Mouse (Mus musculus): ENCODE measurements around the gene Med7. TPM values are rescaled to one million over a fixed set of nuclear protein-coding genes. Genes with fewer than 3 reads are reported as not detected.

The Med7 gene
- polyA plus RNA-seq, 1 experiment, result 121 TPM

- Histone ChIP-seq H3K9me3 (peaks cover 4% of the 10 kb centered on the region; the same call in 1 of the 2 replicates), H3K27me3 (replicated peaks) (no peaks in the 10 kb centered on the region), H3K4me1 (no peaks in the 10 kb centered on the region; the same call in 1 of the 2 replicates), H3K4me3 (replicated peaks) (no peak overlapping the region), H3K36me3 (replicated peaks; ENCODE audit: low read length) (peaks cover 89% of the 10 kb centered on the region)
- TF ChIP-seq FLI1 (IDR thresholded peaks at IDR 0.05; ENCODE audit: low read length) (no peak), GATA1 (IDR thresholded peaks at IDR 0.05; ENCODE audit: borderline replicate concordance, low read length) (no peak)
These were observed 37.5 kb downstream of the Med7 start for GRCm38 (mm10) chr11:46474220-46474619.

DNA sequence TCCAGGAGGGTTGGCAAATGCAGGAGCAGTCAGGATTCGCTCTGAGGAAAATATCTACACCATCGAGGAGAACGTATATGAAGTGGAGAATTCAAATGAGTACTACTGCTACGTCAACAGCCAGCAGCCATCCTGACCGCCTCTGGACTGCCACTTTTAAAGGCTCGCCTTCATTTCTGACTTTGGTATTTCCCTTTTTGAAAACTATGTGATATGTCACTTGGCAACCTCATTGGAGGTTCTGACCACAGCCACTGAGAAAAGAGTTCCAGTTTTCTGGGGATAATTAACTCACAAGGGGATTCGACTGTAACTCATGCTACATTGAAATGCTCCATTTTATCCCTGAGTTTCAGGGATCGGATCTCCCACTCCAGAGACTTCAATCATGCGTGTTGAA, 42.6 kb downstream of the Med7 start:
- H3K4me1 ChIP-seq, result peaks cover 21% of the 10 kb centered on the region
- peaks cover 4% of the 10 kb centered on the region for H3K9me3 ChIP-seq
- no peaks in the 10 kb centered on the region for H3K27me3 ChIP-seq (replicated peaks)
- peaks cover 79% of the 10 kb centered on the region for H3K36me3 ChIP-seq (replicated peaks; ENCODE audit: low read length)
- no peak for TF ChIP-seq GATA1 (IDR thresholded peaks at IDR 0.05; ENCODE audit: borderline replicate concordance, low read length)
- TF ChIP-seq FLI1 (IDR thresholded peaks at IDR 0.05; ENCODE audit: low read length), result no peak
- H3K4me3 ChIP-seq (replicated peaks), result no peak overlapping the region

DNA sequence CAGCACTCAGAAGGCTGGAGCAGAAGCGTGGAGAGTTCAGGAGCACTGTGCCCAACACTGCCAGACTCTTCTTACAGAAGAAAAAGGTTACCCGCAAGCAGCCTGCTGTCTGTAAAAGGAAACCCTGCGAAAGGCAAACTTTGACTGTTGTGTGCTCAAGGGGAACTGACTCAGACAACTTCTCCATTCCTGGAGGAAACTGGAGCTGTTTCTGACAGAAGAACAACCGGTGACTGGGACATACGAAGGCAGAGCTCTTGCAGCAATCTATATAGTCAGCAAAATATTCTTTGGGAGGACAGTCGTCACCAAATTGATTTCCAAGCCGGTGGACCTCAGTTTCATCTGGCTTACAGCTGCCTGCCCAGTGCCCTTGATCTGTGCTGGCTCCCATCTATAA, 43.8 kb downstream of the Med7 start:
- H3K36me3 ChIP-seq (replicated peaks; ENCODE audit: low read length), result peaks cover 67% of the 10 kb centered on the region
- peaks cover 21% of the 10 kb centered on the region for H3K4me1 ChIP-seq
- H3K4me3 ChIP-seq (replicated peaks), result no peak overlapping the region
- TF ChIP-seq FLI1 (IDR thresholded peaks at IDR 0.05; ENCODE audit: low read length), result no peak
- TF ChIP-seq GATA1 (IDR thresholded peaks at IDR 0.05; ENCODE audit: borderline replicate concordance, low read length), result no peak
- H3K27me3 ChIP-seq (replicated peaks), result no peaks in the 10 kb centered on the region
- no peaks in the 10 kb centered on the region; the same call in 1 of the 2 replicates for H3K9me3 ChIP-seq

- H3K4me3 ChIP-seq (replicated peaks), result no peak overlapping the region
- TF ChIP-seq FLI1 (IDR thresholded peaks at IDR 0.05; ENCODE audit: low read length), result no peak
- no peak for TF ChIP-seq GATA1 (IDR thresholded peaks at IDR 0.05; ENCODE audit: borderline replicate concordance, low read length)
- H3K36me3 ChIP-seq (replicated peaks; ENCODE audit: low read length), result peaks cover 3% of the 10 kb centered on the region
- H3K27me3 ChIP-seq (replicated peaks), result peaks cover 8% of the 10 kb centered on the region
- 0 out of 2 replicates have a peak, but pooled peaks cover 3% of the 10 kb centered on the region for H3K9me3 ChIP-seq
- peaks cover 8% of the 10 kb centered on the region for H3K4me1 ChIP-seq
These were observed 51.5 kb downstream of the Med7 start for GRCm38 (mm10) chr11:46488231-46488630.

GRCm38 (mm10) chr11:46488650-46489049, 51.9 kb downstream of the Med7 start:
- Histone ChIP-seq H3K36me3 (replicated peaks; ENCODE audit: low read length) (peaks cover under 1% of the 10 kb centered on the region), H3K27me3 (replicated peaks) (peaks cover 8% of the 10 kb centered on the region), H3K4me3 (replicated peaks) (no peak overlapping the region), H3K9me3 (0 out of 2 replicates have a peak, but pooled peaks cover 3% of the 10 kb centered on the region), H3K4me1 (peaks cover 8% of the 10 kb centered on the region)
- TF ChIP-seq FLI1 (IDR thresholded peaks at IDR 0.05; ENCODE audit: low read length) (no peak), GATA1 (IDR thresholded peaks at IDR 0.05; ENCODE audit: borderline replicate concordance, low read length) (no peak)

Other genes starting within 250 kb of the Med7 start
- gene Fndc9, start 201.4 kb upstream of the Med7 start, polyA plus RNA-seq (2012; ENCODE audit: insufficient read depth, low replicate concordance), result not detected in 2 replicates
- 2.3 and 3.2 TPM in 2 replicates for gene Cyfip2, start 124.1 kb upstream of the Med7 start, polyA plus RNA-seq (2012; ENCODE audit: insufficient read depth, low replicate concordance)
- 0.09 TPM in 1 of 2 replicates, not detected in the other for gene Itk, start 47.4 kb upstream of the Med7 start, polyA plus RNA-seq (2012; ENCODE audit: insufficient read depth, low replicate concordance)
- 0.43 and 2.6 TPM in 2 replicates for gene Fam71b, start 40.4 kb upstream of the Med7 start, polyA plus RNA-seq (2012; ENCODE audit: insufficient read depth, low replicate concordance)
- gene Havcr2, start 18.0 kb downstream of the Med7 start, polyA plus RNA-seq (2012; ENCODE audit: insufficient read depth, low replicate concordance), result 2.9 TPM in 1 of 2 replicates, not detected in the other
- not detected in 2 replicates for gene Gm12169, start 87.3 kb downstream of the Med7 start, polyA plus RNA-seq (2012; ENCODE audit: insufficient read depth, low replicate concordance)
- gene BC053393, start 134.6 kb downstream of the Med7 start, polyA plus RNA-seq (2012; ENCODE audit: insufficient read depth, low replicate concordance), result not detected in 2 replicates
- gene Dppa1, start 192.3 kb downstream of the Med7 start, polyA plus RNA-seq (2012; ENCODE audit: insufficient read depth, low replicate concordance), result not detected in 2 replicates

Measured in megakaryocyte, embryonic 14.5 days (primary cell).